Mouse (Mus musculus) MEL (cell line): Measurements from ENCODE around the gene Abl2. TPM values are rescaled to one million over a fixed set of nuclear protein-coding genes. Genes with fewer than 3 reads are reported as not detected.
"Not testable (repeated sequence)": the region's sequence is repeated elsewhere in the genome, so short reads cannot be mapped to it uniquely, and the experiment has no call there.

Source experiments
- DNase-seq: peaks from one replicate; pipeline ENCODE4 v3.0.0; 2011; ENCODE audit warnings: low read depth, low spot score
- H3K27ac ChIP-seq: 2 replicates; pipeline ENCODE4 v1.5.1; 2012; ENCODE audit warnings: low read depth, mild to moderate bottlenecking, control low read depth, low read length, moderate library complexity; ENCODE audit not compliant: control insufficient read depth
- H3K27me3 ChIP-seq, 2 experiments: fragments of 150-350 bp in 1 of 2; sonication (generic) in 1 of 2; 2 replicates each; pipeline ENCODE4 v1.6.1; 2012; ENCODE audit warnings: low read length in 2 of 2, mild to moderate bottlenecking in 2 of 2, improper control_type of control experiment in 1 of 2, moderate library complexity in 1 of 2; ENCODE audit not compliant: insufficient read depth in 2 of 2, control insufficient read depth in 1 of 2
- H3K36me3 ChIP-seq, 2 experiments: 2 replicates each; pipeline ENCODE4 v1.6.1; 2012 to 2014; ENCODE audit warnings: low read length in 2 of 2, improper control_type of control experiment in 1 of 2, inconsistent platforms in 1 of 2, mild to moderate bottlenecking in 1 of 2; ENCODE audit not compliant: insufficient read depth in 2 of 2, control insufficient read depth in 1 of 2
- H3K4me1 ChIP-seq, 2 experiments: fragments of 150-350 bp in 1 of 2; sonication (generic) in 1 of 2; 2 replicates each; pipeline ENCODE4 v1.6.1; 2012; ENCODE audit warnings: low read length in 2 of 2, improper control_type of control experiment in 1 of 2, mild to moderate bottlenecking in 1 of 2; ENCODE audit not compliant: insufficient read depth in 2 of 2, control insufficient read depth in 1 of 2
- H3K4me3 ChIP-seq, 2 experiments: fragments of 150-350 bp in 1 of 2; sonication (generic) in 1 of 2; 2 replicates each; pipeline ENCODE4 v1.5.1; 2012; ENCODE audit warnings: low read depth in 2 of 2, low read length in 2 of 2, mild to moderate bottlenecking in 2 of 2, moderate library complexity in 2 of 2, control low read depth in 1 of 2, improper control_type of control experiment in 1 of 2; ENCODE audit not compliant: control insufficient read depth in 1 of 2, insufficient read depth in 1 of 2
- H3K79me2 ChIP-seq: 2 replicates; pipeline ENCODE4 v1.6.1; 2012; ENCODE audit warnings: mild to moderate bottlenecking, low read length, moderate library complexity; ENCODE audit not compliant: control insufficient read depth, poor library complexity, insufficient read depth
- H3K9ac ChIP-seq: 2 replicates; pipeline ENCODE4 v1.6.1; 2012; ENCODE audit warnings: low read depth, mild to moderate bottlenecking, control low read depth, low read length, moderate library complexity; ENCODE audit not compliant: control insufficient read depth, poor library complexity, severe bottlenecking
- H3K9me3 ChIP-seq: fragments of 150-350 bp; sonication (generic); replicated peaks from 2 replicates; pipeline ENCODE4 v1.6.1; 2012; ENCODE audit warnings: mild to moderate bottlenecking, low read length, improper control_type of control experiment, moderate library complexity; ENCODE audit not compliant: insufficient read depth
- JUND ChIP-seq: IDR thresholded peaks from 2 replicates; pipeline ENCODE4 v1.6.1; 2011; ENCODE audit warnings: low read depth, mild to moderate bottlenecking, improper control_type of control experiment, low read length
- MAFK ChIP-seq: IDR thresholded peaks from 2 replicates; pipeline ENCODE4 v1.6.1; 2011; ENCODE audit warnings: low read depth, mild to moderate bottlenecking, low read length, improper control_type of control experiment, borderline replicate concordance
- MEF2A ChIP-seq: IDR thresholded peaks from 2 replicates; pipeline ENCODE4 v1.6.1; 2014; ENCODE audit warnings: low read depth, mild to moderate bottlenecking, inconsistent platforms, low read length, improper control_type of control experiment; ENCODE audit not compliant: poor library complexity, insufficient replicate concordance, severe bottlenecking; ENCODE audit errors: extremely low read depth
- MXI1 ChIP-seq: IDR thresholded peaks from 2 replicates; pipeline ENCODE4 v1.6.1; 2011; ENCODE audit warnings: mild to moderate bottlenecking, low read depth, low read length, improper control_type of control experiment
- RCOR1 ChIP-seq: IDR thresholded peaks from 2 replicates; pipeline ENCODE4 v1.6.1; 2012; ENCODE audit warnings: low read depth, mild to moderate bottlenecking, inconsistent platforms, low read length, improper control_type of control experiment
- SIN3A ChIP-seq: IDR thresholded peaks from 2 replicates; pipeline ENCODE4 v1.6.1; 2012; ENCODE audit warnings: low read length, improper control_type of control experiment, inconsistent platforms
- SMC3 ChIP-seq: IDR thresholded peaks from 2 replicates; pipeline ENCODE4 v1.6.1; 2011; ENCODE audit warnings: low read depth, low read length, improper control_type of control experiment
- USF1 ChIP-seq: IDR thresholded peaks from 2 replicates; pipeline ENCODE4 v1.6.1; 2014; ENCODE audit warnings: low read depth, mild to moderate bottlenecking, inconsistent platforms, low read length, improper control_type of control experiment, moderate library complexity
- ZKSCAN1 ChIP-seq: IDR thresholded peaks from 2 replicates; pipeline ENCODE4 v1.6.1; 2012; ENCODE audit warnings: low read depth, mild to moderate bottlenecking, inconsistent platforms, low read length, improper control_type of control experiment, moderate library complexity
- polyA plus RNA-seq, 2 experiments: library from polyadenylated mRNA; stranded (reverse) in 1 of 2; unstranded in 1 of 2; fragments of >175 nt in 1 of 2; fragments of >200 nt in 1 of 2; gene quantifications; 2 replicates each; pipeline versions ENCODE4 v1.2.1 to v1.2.4; 2012; ENCODE audit warnings: low replicate concordance in 2 of 2, low read depth in 1 of 2; ENCODE audit not compliant: insufficient read length in 2 of 2, insufficient read depth in 1 of 2, missing spikeins in 1 of 2
- total RNA-seq: library from RNA; depleted of rRNA; stranded (reverse); fragments of 300-350 nt; gene quantifications from 2 replicates; pipeline ENCODE4 v1.2.3, GENCODE M21; 2012

Abl2 gene
- total and polyA plus RNA-seq, 3 experiments: 13.8 to 17.5 TPM; not detected in 1

GRCm38 (mm10) chr1:156532476-156533175 is 26.0 kb upstream of the Abl2 start:
- H3K36me3 ChIP-seq, DNase-seq, H3K79me2 ChIP-seq, H3K9me3 ChIP-seq, H3K27ac ChIP-seq, H3K27me3 ChIP-seq: not testable (repeated sequence)
- peak; percentile 26; the same call in 1 of the 2 replicates for TF ChIP-seq USF1
- Histone ChIP-seq H3K4me1 (peaks cover 2 to 16% of the 10 kb centered on the region in 2 experiments; a peak in 3 of 4 replicates), H3K9ac (peak overlapping the region; percentile 38; the same call in 1 of the 2 replicates), H3K4me3 (peak overlapping the region; percentile 30 to 35; a peak in 3 of 4 replicates)

- DNase-seq: peak; percentile 53
- Histone ChIP-seq H3K9ac (no peak overlapping the region), H3K36me3 (peaks cover 0 to 6% of the 10 kb centered on the region in 2 experiments; a peak in 2 of 4 replicates), H3K79me2 (no peaks in the 10 kb centered on the region), H3K27ac (no peak overlapping the region), H3K27me3 (no peaks in the 10 kb centered on the region), H3K4me1 (peaks cover 2 to 16% of the 10 kb centered on the region in 2 experiments; a peak in 3 of 4 replicates), H3K9me3 (no peaks in the 10 kb centered on the region), H3K4me3 (no peak overlapping the region)
- TF ChIP-seq MAFK: no peak
- TF ChIP-seq SMC3: no peak
- TF ChIP-seq MEF2A: no peak
These were observed 25.1 kb upstream of the Abl2 start for GRCm38 (mm10) chr1:156533483-156533882.

GRCm38 (mm10) chr1:156533911-156534310 is 24.7 kb upstream of the Abl2 start:
- no peaks in the 10 kb centered on the region for H3K27me3 ChIP-seq
- H3K9me3 ChIP-seq: no peaks in the 10 kb centered on the region
- H3K27ac ChIP-seq: no peak overlapping the region
- TF ChIP-seq RCOR1 (0 out of 2 replicates have a peak, but pooled peaks have one; percentile 20), SIN3A (no peak)
- peak; percentile 70 for DNase-seq
- no peaks in the 10 kb centered on the region for H3K79me2 ChIP-seq
- H3K4me1 ChIP-seq: peaks cover 2 to 16% of the 10 kb centered on the region in 2 experiments; a peak in 3 of 4 replicates
- peaks cover 0 to 6% of the 10 kb centered on the region in 2 experiments; a peak in 2 of 4 replicates for H3K36me3 ChIP-seq
- no peak overlapping the region for H3K9ac ChIP-seq
- no peak overlapping the region for H3K4me3 ChIP-seq

GRCm38 (mm10) chr1:156537031-156537430 is 21.6 kb upstream of the Abl2 start:
- no peaks in the 10 kb centered on the region for H3K9me3 ChIP-seq
- H3K27me3 ChIP-seq: no peaks in the 10 kb centered on the region
- no peak for TF ChIP-seq ZKSCAN1
- TF ChIP-seq MXI1: no peak
- TF ChIP-seq JUND: no peak
- H3K9ac ChIP-seq: no peak overlapping the region
- DNase-seq: no peak
- peaks cover 2 to 16% of the 10 kb centered on the region in 2 experiments; a peak in 3 of 4 replicates for H3K4me1 ChIP-seq
- peaks cover 0 to 6% of the 10 kb centered on the region in 2 experiments; a peak in 2 of 4 replicates for H3K36me3 ChIP-seq
- H3K27ac ChIP-seq: no peak overlapping the region
- H3K79me2 ChIP-seq: no peaks in the 10 kb centered on the region
- H3K4me3 ChIP-seq: no peak overlapping the region
